Mouse (Mus musculus) C2C12 (cell line): ENCODE measurements at regions not wholly inside any gene's neighbourhood (a gene's known extent, or its start where the extent isn't known, plus 50 kb on each side); places are given as distances from the start of the nearest gene placed in this dataset.

Experiments used
- CEBPB ChIP-seq: IDR thresholded peaks from one replicate; pipeline ENCODE4 v1.6.1; 2011; ENCODE audit warnings: low read depth, mild to moderate bottlenecking, control low read depth, moderate library complexity
- CTCF ChIP-seq: IDR thresholded peaks from one replicate; pipeline ENCODE4 v1.5.1; 2011; ENCODE audit not compliant: control insufficient read depth, insufficient read depth, insufficient read length
- MAX ChIP-seq: IDR thresholded peaks from one replicate; pipeline ENCODE4 v1.6.1; 2011; ENCODE audit warnings: mild to moderate bottlenecking, control low read depth
- MYOD1 ChIP-seq: IDR thresholded peaks from one replicate; pipeline ENCODE4 v1.6.1; 2011; ENCODE audit warnings: low read depth; ENCODE audit not compliant: control insufficient read depth, insufficient read length
- MYOG ChIP-seq: IDR thresholded peaks from one replicate; pipeline ENCODE4 v1.6.1; 2011; ENCODE audit not compliant: control insufficient read depth, insufficient read length; ENCODE audit errors: extremely low read depth
- USF1 ChIP-seq: IDR thresholded peaks from one replicate; pipeline ENCODE4 v1.6.1; 2011; ENCODE audit warnings: low read depth, mild to moderate bottlenecking, control low read depth, moderate library complexity

GRCm38 (mm10) chr4:81216123-81216522, 226.5 kb downstream of the Mpdz start:
- TF ChIP-seq USF1 (no peak), MAX (no peak), CTCF (no peak), MYOG (no peak), CEBPB (no peak), MYOD1 (no peak)
